Mouse (Mus musculus) neural tube, embryonic 12.5 days (tissue): ENCODE results near the gene Tbc1d13. TPM values are rescaled to one million over a fixed set of nuclear protein-coding genes. Genes with fewer than 3 reads are reported as not detected.
"Not testable (repeated sequence)": the region's sequence is repeated elsewhere in the genome, so short reads cannot be mapped to it uniquely, and the experiment has no call there.

Experiments used
- ATAC-seq: fragments of 200-750 bp; cut with Nextera tagmentation; 2 replicates; pipeline ENCODE4 v1.8.0; 2017; ENCODE audit warnings: low read depth, mild to moderate bottlenecking, moderate TSS enrichment, moderate library complexity; ENCODE audit not compliant: low FRiP score
- H3K27ac ChIP-seq: fragments of 300-500 bp; sonication (generic); 2 replicates; pipeline ENCODE4 v1.5.1; 2016
- H3K27me3 ChIP-seq: fragments of 300-500 bp; sonication (generic); replicated peaks from 2 replicates; pipeline ENCODE4 v1.6.1; 2016; ENCODE audit warnings: mild to moderate bottlenecking
- H3K36me3 ChIP-seq: fragments of 300-500 bp; sonication (generic); 2 replicates; pipeline ENCODE4 v1.6.1; 2016; ENCODE audit warnings: mild to moderate bottlenecking
- H3K4me1 ChIP-seq: fragments of 300-500 bp; sonication (generic); 2 replicates; pipeline ENCODE4 v1.6.1; 2016
- H3K4me2 ChIP-seq: fragments of 300-500 bp; sonication (generic); replicated peaks from 2 replicates; pipeline ENCODE4 v1.6.1; 2016; ENCODE audit warnings: mild to moderate bottlenecking
- H3K4me3 ChIP-seq: fragments of 300-500 bp; sonication (generic); 2 replicates; pipeline ENCODE4 v1.5.1; 2016
- H3K9ac ChIP-seq: fragments of 300-500 bp; sonication (generic); 2 replicates; pipeline ENCODE4 v1.6.1; 2016; ENCODE audit warnings: mild to moderate bottlenecking
- H3K9me3 ChIP-seq: fragments of 300-500 bp; sonication (generic); 2 replicates; pipeline ENCODE4 v1.6.1; 2016; ENCODE audit warnings: mild to moderate bottlenecking
- WGBS: fragments of 180-500 bp; shearing (Covaris S2); methylation state at CpG from one replicate; pipeline ENCODE4 v1.1.7; 2016; 5-methylcytosine and 5-hydroxymethylcytosine counted together
- polyA plus RNA-seq: library from polyadenylated mRNA; unstranded; fragments of >200 nt; fragmentation: Nextera tagmentation; extraction: Ambion mirVana; gene quantifications from 2 replicates; pipeline ENCODE4 v1.2.1, GENCODE M21; 2016

The Tbc1d13 gene
- polyA plus RNA-seq, 1 experiment from 2014 or later, result 11.3 TPM

DNA sequence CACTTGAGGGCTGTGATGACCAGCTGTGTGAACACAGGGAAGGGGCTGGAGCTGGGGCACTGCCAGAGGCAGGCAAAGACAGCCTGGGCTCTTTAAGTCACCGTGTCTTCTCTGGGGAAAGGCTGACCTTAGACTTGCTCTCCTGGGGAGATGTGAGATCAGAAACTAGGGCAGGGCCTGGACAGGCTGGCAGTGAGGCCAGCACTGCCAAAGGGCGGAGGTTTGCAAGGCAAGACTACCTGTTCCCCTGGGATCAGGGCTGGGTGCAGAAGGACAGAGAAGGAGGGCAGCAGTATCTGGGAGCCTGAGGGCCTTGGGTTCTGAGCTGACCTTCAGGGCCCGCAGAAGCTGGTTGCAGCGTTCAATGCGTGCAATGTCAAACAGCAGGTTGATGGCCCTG lies 25.9 kb upstream of the Tbc1d13 start:
- ATAC-seq, result no peak
- no peak overlapping the region for H3K27ac ChIP-seq
- WGBS, result 93% methylated on average over 5 of the region's 5 CpGs
- no peak overlapping the region for H3K4me2 ChIP-seq
- H3K4me3 ChIP-seq, result no peak overlapping the region
- H3K9me3 ChIP-seq, result no peaks in the 10 kb centered on the region
- no peaks in the 10 kb centered on the region for H3K4me1 ChIP-seq
- no peak overlapping the region for H3K9ac ChIP-seq
- H3K36me3 ChIP-seq, result peaks cover 80% of the 10 kb centered on the region
- no peaks in the 10 kb centered on the region for H3K27me3 ChIP-seq

DNA sequence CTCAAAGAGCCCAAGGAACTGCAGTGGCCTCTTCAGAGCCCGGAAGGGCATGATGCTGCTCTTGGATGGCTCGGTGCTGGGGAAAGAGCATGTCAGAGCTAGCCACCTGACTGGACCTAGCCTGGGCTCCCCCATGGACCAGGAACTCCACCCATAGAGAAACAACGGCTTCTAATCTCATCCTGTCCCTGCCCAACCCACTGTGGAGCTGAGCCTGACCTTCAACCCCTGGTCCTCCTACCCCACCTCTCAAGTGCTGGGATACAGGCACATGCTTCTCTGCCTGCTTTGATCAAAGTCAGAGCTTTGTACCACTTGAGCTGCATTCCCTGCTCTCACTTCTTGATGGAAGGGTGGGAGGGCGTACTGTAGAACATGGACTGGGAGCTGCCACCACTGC lies 25.3 kb upstream of the Tbc1d13 start:
- Histone ChIP-seq H3K9me3 (no peaks in the 10 kb centered on the region), H3K27me3 (no peaks in the 10 kb centered on the region), H3K9ac (no peak overlapping the region), H3K4me2 (no peak overlapping the region), H3K27ac (no peak overlapping the region), H3K36me3 (peaks cover 80% of the 10 kb centered on the region), H3K4me3 (no peak overlapping the region), H3K4me1 (no peaks in the 10 kb centered on the region)
- 93% methylated on average over 4 of the region's 4 CpGs for WGBS
- ATAC-seq, result no peak

DNA sequence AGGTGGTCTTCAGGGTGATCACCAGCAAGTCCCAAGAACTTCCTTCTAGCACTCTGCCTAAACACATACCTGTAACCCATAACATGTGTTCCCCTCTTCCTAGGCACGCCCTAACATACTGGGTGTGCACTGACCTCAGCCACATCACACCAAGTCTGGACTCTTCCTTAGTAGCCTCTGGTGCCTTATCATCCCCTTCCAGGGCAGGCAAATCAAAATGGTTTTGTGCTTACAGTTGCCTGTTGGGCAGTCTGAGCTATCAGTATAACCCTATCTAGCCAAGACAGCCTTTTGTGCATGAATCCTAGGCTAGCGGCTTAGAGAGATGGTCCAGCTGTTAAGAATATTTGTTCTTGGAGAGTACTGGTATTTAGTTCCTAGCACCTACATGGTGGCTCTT lies 22.0 kb upstream of the Tbc1d13 start:
- 98% methylated on average over 2 of the region's 2 CpGs for WGBS
- Histone ChIP-seq H3K9me3 (no peaks in the 10 kb centered on the region), H3K27ac (no peak overlapping the region), H3K4me2 (no peak overlapping the region), H3K27me3 (no peaks in the 10 kb centered on the region), H3K4me1 (no peaks in the 10 kb centered on the region), H3K36me3 (peaks cover 63% of the 10 kb centered on the region), H3K4me3 (no peak overlapping the region), H3K9ac (no peak overlapping the region)
- no peak for ATAC-seq

DNA sequence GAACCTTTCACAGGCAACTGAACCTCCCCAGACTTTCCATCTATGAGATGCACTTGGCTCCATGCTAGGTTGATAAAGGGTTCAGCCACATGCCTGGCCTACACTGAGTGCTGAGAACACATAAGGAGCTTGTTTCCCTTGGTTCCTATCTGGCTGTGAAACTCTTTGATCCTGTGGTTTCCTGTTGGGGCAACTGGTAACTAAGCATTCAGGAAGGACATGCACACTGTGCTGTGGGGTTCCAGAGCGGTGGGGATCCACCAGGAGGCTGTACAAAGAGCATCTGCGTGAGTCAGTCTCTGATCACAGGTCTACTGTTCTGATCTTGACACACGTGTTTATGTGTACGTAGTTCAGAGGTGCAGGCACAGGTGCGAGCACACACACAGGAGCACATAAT lies 21.0 kb upstream of the Tbc1d13 start:
- Histone ChIP-seq H3K9me3 (no peaks in the 10 kb centered on the region), H3K4me2 (no peak overlapping the region), H3K4me1 (no peaks in the 10 kb centered on the region), H3K9ac (no peak overlapping the region), H3K27ac (no peak overlapping the region), H3K4me3 (no peak overlapping the region), H3K27me3 (no peaks in the 10 kb centered on the region), H3K36me3 (peaks cover 53% of the 10 kb centered on the region)
- ATAC-seq, result no peak
- 91% methylated on average over 5 of the region's 5 CpGs for WGBS

DNA sequence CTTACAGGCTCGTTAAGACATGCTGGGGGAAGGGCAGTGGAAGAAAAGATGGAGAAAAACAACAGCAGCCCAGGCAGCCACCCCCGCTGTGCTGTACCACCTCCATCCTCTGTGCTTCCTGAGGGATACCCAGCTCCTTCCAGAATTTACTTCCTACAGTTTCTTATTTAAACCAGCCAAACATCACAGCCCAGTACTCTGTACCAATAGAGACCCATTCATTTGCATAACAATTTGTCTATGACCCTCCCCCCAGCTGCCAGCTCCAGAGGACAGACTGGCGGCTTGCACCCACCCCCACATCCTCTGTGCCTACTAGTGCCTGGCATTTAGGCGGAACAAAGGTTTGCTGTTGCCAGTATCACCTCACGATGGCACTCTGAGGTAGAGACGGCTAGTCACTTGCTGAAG lies 13.9 kb upstream of the Tbc1d13 start:
- Histone ChIP-seq H3K4me3 (no peak overlapping the region), H3K9ac (no peak overlapping the region), H3K9me3 (no peaks in the 10 kb centered on the region), H3K27ac (peak overlapping the region; percentile 12; the same call in 1 of the 2 replicates), H3K36me3 (no peaks in the 10 kb centered on the region), H3K27me3 (no peaks in the 10 kb centered on the region), H3K4me1 (peaks cover 34% of the 10 kb centered on the region), H3K4me2 (peak overlapping the region; percentile 16)
- 0 out of 2 replicates have a peak, but pooled peaks have one; percentile 45 for ATAC-seq
- 14% methylated on average over 6 of the region's 6 CpGs for WGBS

DNA sequence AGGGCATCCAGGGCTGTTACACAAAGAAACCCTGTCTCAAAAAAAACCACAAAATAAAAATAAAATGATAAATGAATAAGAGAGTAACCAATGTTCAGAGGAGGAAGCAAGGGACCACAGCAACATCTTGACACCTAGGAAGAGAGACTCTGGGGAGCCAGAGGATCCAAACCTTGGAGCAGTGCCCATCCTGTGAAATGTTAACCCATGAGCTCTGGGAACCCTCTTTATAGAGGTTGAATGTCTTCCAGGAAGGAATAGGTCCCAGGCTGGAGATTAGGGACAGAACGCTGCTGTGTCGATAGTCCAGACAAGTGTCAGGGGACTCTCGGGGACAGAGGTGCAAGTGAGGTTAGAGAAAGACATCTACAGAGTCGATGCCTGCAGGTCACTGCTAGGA lies 13.3 kb upstream of the Tbc1d13 start:
- Histone ChIP-seq H3K27ac (no peak overlapping the region), H3K36me3 (no peaks in the 10 kb centered on the region), H3K9me3 (no peaks in the 10 kb centered on the region), H3K4me1 (peaks cover 39% of the 10 kb centered on the region), H3K27me3 (no peaks in the 10 kb centered on the region), H3K9ac (no peak overlapping the region), H3K4me2 (no peak overlapping the region), H3K4me3 (no peak overlapping the region)
- no peak for ATAC-seq
- 86% methylated on average over 4 of the region's 4 CpGs for WGBS

DNA sequence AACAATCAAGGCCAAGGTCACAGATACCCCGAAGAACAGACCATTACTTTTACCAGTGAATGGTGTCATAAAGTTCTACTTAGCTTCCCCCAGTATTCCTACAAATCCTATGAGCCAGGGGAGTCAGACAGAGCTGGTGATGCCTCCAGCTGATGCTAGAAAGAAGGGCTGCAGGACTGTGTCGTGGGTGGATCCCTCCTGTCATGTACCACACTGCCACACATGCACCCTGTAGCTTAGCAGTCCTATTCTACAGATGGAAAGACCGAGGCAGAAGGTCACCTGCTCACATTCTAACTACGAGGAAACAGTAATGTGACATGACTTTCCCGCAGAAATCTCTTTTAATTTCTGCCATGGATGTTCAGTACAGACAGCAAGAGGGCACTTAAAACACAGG lies 10.8 kb upstream of the Tbc1d13 start:
- Histone ChIP-seq H3K27me3 (no peaks in the 10 kb centered on the region), H3K27ac (no peak overlapping the region), H3K4me1 (peaks cover 39% of the 10 kb centered on the region), H3K4me2 (peak overlapping the region; percentile 84; the same call in 1 of the 2 replicates), H3K36me3 (no peaks in the 10 kb centered on the region), H3K9me3 (no peaks in the 10 kb centered on the region), H3K9ac (no peak overlapping the region), H3K4me3 (no peak overlapping the region)
- 88% methylated on average over 5 of the region's 5 CpGs for WGBS
- no peak for ATAC-seq

DNA sequence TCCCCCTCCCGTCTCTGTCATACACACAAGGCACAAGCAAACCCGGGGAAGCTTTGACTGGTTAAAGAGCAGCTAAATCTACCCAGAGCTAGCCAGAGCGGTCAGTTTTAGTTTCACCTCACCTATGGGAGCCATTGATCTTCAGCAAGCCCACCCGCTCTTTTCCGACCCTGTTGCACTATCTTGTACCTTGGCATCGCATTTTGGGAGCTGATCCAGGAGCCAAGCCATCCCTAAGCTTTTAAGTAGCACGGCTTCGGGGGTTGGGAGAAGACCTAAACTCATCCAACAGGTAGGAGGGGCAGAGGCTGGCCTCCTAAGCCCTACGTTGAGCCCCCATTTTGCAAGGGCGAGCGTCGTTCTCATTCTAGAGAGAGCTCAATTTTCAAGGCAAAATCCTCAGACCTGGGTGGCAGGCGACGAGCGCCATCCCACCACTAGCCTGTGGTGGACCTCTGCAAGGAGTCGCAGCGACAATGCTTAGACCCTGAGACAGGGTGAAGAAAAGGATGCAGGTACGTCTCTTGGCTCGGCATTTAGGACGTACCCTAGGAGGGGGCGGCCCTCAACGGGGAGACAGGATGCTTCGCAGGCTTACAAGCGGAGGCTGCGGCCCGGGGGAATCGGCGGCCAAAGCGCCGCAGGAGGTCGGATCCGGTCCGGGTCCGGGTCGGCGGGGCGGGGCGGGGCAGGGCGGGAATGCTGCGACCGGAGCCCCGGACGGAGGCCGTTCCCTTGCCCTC lies 9.6 kb upstream of the Tbc1d13 start:
- Histone ChIP-seq H3K27me3 (no peaks in the 10 kb centered on the region), H3K36me3 (no peaks in the 10 kb centered on the region), H3K4me3 (peak overlapping the region; percentile 80), H3K4me1 (peaks cover 39% of the 10 kb centered on the region), H3K27ac (peak overlapping the region; percentile 76; the same call in 1 of the 2 replicates), H3K4me2 (peak overlapping the region; percentile 84), H3K9me3 (no peaks in the 10 kb centered on the region), H3K9ac (peak overlapping the region; percentile 87)
- peak; percentile 70 for ATAC-seq
- WGBS, result 1% methylated on average over 44 of the region's 44 CpGs

DNA sequence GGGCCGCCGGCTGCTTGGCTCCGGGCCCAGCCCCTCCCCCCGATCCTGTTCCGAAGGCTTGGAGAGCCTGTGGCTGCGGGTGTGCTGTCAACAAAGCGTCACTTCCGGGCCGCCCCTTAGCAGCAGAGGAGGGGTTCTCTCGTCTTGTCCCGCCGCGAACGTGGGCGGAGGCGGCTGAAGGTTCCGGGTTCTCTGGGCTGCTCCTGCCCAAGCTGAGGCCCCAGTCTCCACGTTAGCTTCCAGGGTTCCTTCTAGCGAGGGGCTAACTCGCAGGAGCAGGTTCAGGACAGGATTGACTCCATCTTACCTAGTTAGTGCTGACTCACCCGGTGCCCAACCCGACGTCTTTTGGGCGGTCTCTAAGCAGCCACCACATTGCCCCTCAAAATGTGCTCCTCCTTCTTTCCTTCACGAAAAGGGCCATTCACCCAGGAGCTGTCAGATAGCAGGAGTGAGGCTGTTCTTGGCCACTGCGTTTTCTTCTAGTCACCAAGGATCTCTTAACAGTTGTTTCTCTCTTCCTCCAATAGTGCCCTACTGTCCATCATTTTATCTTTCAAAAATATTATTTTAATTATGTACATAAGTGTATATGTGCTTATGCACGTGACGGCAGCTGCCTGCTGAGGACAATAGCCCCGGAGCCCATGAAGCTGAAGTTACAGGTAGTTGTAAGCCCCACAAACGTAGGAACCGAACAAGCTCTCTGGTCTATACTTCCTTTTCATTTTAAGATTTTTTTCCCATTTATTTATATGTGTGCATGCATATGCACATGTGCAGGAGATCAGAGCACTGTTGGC lies 8.9 kb upstream of the Tbc1d13 start, which contains the start of gene Zer1:
Zer1 (minus strand) TSS at position 114 of the 803 bp plus-strand sequence.
- H3K4me1 ChIP-seq, result peaks cover 32% of the 10 kb centered on the region
- H3K9me3 ChIP-seq, result no peaks in the 10 kb centered on the region
- H3K36me3 ChIP-seq, result no peaks in the 10 kb centered on the region
- 11% methylated on average over 31 of the region's 31 CpGs for WGBS
- peak within 1 kb of the TSS; percentile 76 for H3K27ac ChIP-seq
- peak; percentile 88 for ATAC-seq
- peak within 1 kb of the TSS; percentile 84 for H3K4me2 ChIP-seq
- peak within 1 kb of the TSS; percentile 80 for H3K4me3 ChIP-seq
- H3K27me3 ChIP-seq, result no peaks in the 10 kb centered on the region
- H3K9ac ChIP-seq, result peak within 1 kb of the TSS; percentile 87

DNA sequence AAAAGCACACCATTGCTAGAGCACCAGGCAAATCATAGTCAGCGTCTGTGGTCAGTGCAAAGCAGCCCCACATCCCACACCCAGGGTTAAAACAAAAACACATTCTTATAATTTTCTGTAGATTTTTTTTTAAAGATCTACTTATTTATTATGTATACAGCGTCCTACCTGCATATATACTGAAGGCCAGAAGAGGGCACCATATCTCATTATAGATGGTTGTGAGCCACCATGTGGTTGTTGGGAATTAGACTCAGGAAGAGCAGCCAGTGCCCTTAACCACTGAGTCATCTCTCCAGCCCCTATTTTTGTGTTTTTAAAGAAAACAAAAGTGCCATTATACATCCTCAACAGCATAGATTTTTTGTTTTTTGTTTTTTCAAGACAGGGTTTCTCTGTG lies 4.8 kb upstream of the Tbc1d13 start:
- H3K36me3 ChIP-seq, result no peaks in the 10 kb centered on the region
- peaks cover 14% of the 10 kb centered on the region; the same call in 1 of the 2 replicates for H3K4me1 ChIP-seq
- H3K4me2 ChIP-seq, result no peak overlapping the region
- H3K4me3 ChIP-seq, result no peak overlapping the region
- WGBS, result 42% methylated on average over 2 of the region's 2 CpGs
- H3K27ac ChIP-seq, result no peak overlapping the region
- H3K27me3 ChIP-seq, result no peaks in the 10 kb centered on the region
- no peak overlapping the region for H3K9ac ChIP-seq
- H3K9me3 ChIP-seq, result no peaks in the 10 kb centered on the region
- no peak for ATAC-seq

DNA sequence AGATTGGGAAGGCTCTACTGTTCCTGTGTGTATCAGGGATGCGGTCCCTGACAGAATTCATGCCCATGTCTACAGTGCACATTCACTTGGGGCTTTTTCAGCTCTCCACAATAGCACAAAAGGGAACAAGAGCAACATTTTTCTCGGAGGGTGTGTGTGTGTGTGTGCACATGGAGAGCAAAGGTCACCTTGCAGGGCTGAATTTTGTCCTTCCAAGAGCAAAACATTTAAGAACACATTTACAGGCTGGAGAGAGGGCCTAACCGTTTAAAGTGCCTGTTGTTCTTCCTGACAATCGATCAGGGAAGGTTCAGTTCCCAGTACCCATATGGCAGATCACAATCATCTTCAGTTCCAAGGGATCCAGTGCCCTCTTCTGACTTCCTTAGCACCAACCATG lies 3.4 kb upstream of the Tbc1d13 start:
- WGBS, result 87% methylated on average over 4 of the region's 4 CpGs
- H3K9me3 ChIP-seq, result no peaks in the 10 kb centered on the region
- H3K9ac ChIP-seq, result no peak overlapping the region
- peaks cover 15% of the 10 kb centered on the region for H3K4me1 ChIP-seq
- H3K36me3 ChIP-seq, result peaks cover under 1% of the 10 kb centered on the region; the same call in 1 of the 2 replicates
- H3K4me3 ChIP-seq, result no peak overlapping the region
- no peaks in the 10 kb centered on the region for H3K27me3 ChIP-seq
- ATAC-seq, result no peak
- no peak overlapping the region for H3K4me2 ChIP-seq
- no peak overlapping the region for H3K27ac ChIP-seq

DNA sequence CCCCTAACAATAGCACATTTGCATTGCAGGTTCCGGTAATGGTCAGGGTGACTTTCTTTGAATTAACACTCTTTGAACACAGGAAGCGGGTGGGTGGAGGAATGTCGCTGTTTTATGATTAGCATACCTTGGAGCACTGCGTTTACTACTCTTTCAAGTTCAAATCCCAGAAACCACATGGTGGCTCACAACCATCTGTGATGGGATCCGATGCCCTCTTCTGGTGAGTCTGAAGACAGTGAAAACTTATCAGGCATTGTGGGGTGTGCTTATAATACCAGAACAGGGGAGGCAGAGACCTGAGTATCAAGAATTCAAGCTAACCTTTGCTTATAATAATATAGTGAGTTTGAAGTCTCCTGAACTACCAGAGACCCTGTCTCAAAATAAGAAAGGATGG lies 2.3 kb upstream of the Tbc1d13 start:
- H3K27me3 ChIP-seq, H3K9me3 ChIP-seq, H3K9ac ChIP-seq, H3K27ac ChIP-seq, H3K4me2 ChIP-seq, H3K4me3 ChIP-seq, ATAC-seq: not testable (repeated sequence)
- Histone ChIP-seq H3K36me3 (peaks cover 10% of the 10 kb centered on the region; the same call in 1 of the 2 replicates), H3K4me1 (peaks cover 19% of the 10 kb centered on the region)
- 63% methylated on average over 5 of the region's 5 CpGs for WGBS
